Mouse (Mus musculus): ENCODE data around the gene Mfng. TPM values are rescaled to one million over a fixed set of nuclear protein-coding genes. Genes with fewer than 3 reads are reported as not detected.

Gene Mfng
- polyA plus RNA-seq, 1 experiment from 2014 or later = 12.4 TPM

- WGBS = 68% methylated on average over 7 of the region's 7 CpGs
These were observed 61.3 kb downstream of the Mfng start for GRCm38 (mm10) chr15:78711935-78712334.

DNA sequence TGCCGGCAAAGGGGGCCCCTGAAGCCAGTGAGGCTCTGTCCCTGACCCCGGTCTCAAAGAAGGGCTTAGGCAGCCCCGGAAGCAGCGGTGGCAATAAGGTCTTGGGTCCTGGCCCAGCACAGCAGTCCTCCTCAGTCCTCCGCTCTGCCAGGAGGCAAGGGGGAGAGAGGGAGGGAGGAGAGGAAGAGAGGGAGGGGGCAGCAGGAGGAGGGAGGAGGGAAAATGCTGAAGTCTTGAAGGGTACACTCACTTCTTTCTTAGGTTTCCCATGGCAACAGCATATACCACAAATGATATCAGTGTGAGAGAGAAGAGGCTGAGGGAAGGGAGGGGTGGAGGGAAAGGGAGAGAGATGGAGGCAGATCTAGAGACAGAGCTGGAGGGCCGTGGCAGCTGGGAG is 62.6 kb downstream of the Mfng start:
- H3K4me2 ChIP-seq = no peak overlapping the region
- H3K9ac ChIP-seq (ENCODE audit: low read depth, low read length) = no peak overlapping the region
- H3K27me3 ChIP-seq (replicated peaks; ENCODE audit: control insufficient read depth, insufficient read depth, low read length) = peaks cover 61% of the 10 kb centered on the region
- 0 out of 2 replicates have a peak, but pooled peaks cover 5% of the 10 kb centered on the region for H3K4me1 ChIP-seq (replicated peaks; ENCODE audit: control insufficient read depth, insufficient read depth, low read length)
- no peaks in the 10 kb centered on the region for H3K9me3 ChIP-seq (ENCODE audit: control insufficient read depth, low read length)
- no peaks in the 10 kb centered on the region for H3K36me3 ChIP-seq (ENCODE audit: control insufficient read depth, insufficient read depth, low read length)
- DNase-seq (ENCODE audit: low spot score) (no peak), ATAC-seq (replicated peaks; ENCODE audit: low FRiP score) (no peak)
- no peak overlapping the region for H3K4me3 ChIP-seq (ENCODE audit: low read depth, low read length)
- H3K27ac ChIP-seq (ENCODE audit: low read depth, low read length) = no peak overlapping the region
- WGBS = 55% methylated on average over 6 of the region's 6 CpGs

More at GRCm38 (mm10) chr15:78711935-78712334, 61.3 kb downstream of the Mfng start:
- H3K4me3 ChIP-seq (ENCODE audit: low read depth, low read length) = no peak overlapping the region
- DNase-seq (ENCODE audit: low spot score) (no peak), ATAC-seq (replicated peaks; ENCODE audit: low FRiP score) (no peak)
- H3K9me3 ChIP-seq (ENCODE audit: control insufficient read depth, low read length) = no peaks in the 10 kb centered on the region
- peaks cover 74% of the 10 kb centered on the region for H3K27me3 ChIP-seq (replicated peaks; ENCODE audit: control insufficient read depth, insufficient read depth, low read length)
- H3K27ac ChIP-seq (ENCODE audit: low read depth, low read length) = no peak overlapping the region
- 0 out of 2 replicates have a peak, but pooled peaks cover 5% of the 10 kb centered on the region for H3K4me1 ChIP-seq (replicated peaks; ENCODE audit: control insufficient read depth, insufficient read depth, low read length)
- H3K36me3 ChIP-seq (ENCODE audit: control insufficient read depth, insufficient read depth, low read length) = no peaks in the 10 kb centered on the region
- no peak overlapping the region for H3K4me2 ChIP-seq
- H3K9ac ChIP-seq (ENCODE audit: low read depth, low read length) = no peak overlapping the region

DNA sequence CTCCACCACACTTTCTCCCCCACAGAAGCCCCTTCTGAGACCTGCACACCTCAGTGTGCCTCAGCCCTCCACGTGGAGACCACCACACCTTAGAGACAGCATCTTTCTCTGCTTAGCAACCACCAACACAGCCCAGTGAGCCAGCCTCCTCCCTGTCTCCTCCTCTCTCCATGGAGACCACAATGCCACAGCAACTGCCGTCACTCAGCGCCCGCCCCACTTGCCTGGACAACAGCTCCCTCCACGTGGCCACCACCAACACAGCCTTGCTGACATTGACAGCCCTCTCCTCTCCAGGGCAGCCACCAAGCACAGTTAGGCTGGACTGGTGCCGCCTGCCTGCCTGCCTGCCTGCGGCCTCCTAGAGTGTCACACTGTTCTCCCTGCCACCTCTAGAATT is 63.5 kb downstream of the Mfng start:
- Histone ChIP-seq H3K36me3 (ENCODE audit: control insufficient read depth, insufficient read depth, low read length) (no peaks in the 10 kb centered on the region), H3K27me3 (replicated peaks; ENCODE audit: control insufficient read depth, insufficient read depth, low read length) (peaks cover 52% of the 10 kb centered on the region), H3K4me3 (ENCODE audit: low read depth, low read length) (no peak overlapping the region), H3K27ac (ENCODE audit: low read depth, low read length) (no peak overlapping the region), H3K9ac (ENCODE audit: low read depth, low read length) (no peak overlapping the region), H3K4me2 (no peak overlapping the region), H3K4me1 (replicated peaks; ENCODE audit: control insufficient read depth, insufficient read depth, low read length) (0 out of 2 replicates have a peak, but pooled peaks cover 5% of the 10 kb centered on the region), H3K9me3 (ENCODE audit: control insufficient read depth, low read length) (no peaks in the 10 kb centered on the region)
- no peak for ATAC-seq (replicated peaks; ENCODE audit: low FRiP score)
- DNase-seq (ENCODE audit: low spot score) = no peak
- WGBS = 33% methylated on average over 7 of the region's 7 CpGs

GRCm38 (mm10) chr15:78706630-78707029 is 66.6 kb downstream of the Mfng start:
- DNase-seq (ENCODE audit: low spot score) (no peak), ATAC-seq (replicated peaks; ENCODE audit: low FRiP score) (no peak)
- Histone ChIP-seq H3K27ac (ENCODE audit: low read depth, low read length) (no peak overlapping the region), H3K9ac (ENCODE audit: low read depth, low read length) (no peak overlapping the region), H3K4me3 (ENCODE audit: low read depth, low read length) (no peak overlapping the region), H3K27me3 (replicated peaks; ENCODE audit: control insufficient read depth, insufficient read depth, low read length) (peaks cover 21% of the 10 kb centered on the region), H3K36me3 (ENCODE audit: control insufficient read depth, insufficient read depth, low read length) (no peaks in the 10 kb centered on the region), H3K4me1 (replicated peaks; ENCODE audit: control insufficient read depth, insufficient read depth, low read length) (no peaks in the 10 kb centered on the region), H3K4me2 (no peak overlapping the region), H3K9me3 (ENCODE audit: control insufficient read depth, low read length) (no peaks in the 10 kb centered on the region)
- WGBS = 47% methylated on average over 3 of the region's 3 CpGs

Other genes starting within 250 kb of the Mfng start
- gene C1qtnf6, start 242.1 kb downstream of the Mfng start, polyA plus RNA-seq (2014; fragmentation: Nextera tagmentation; extraction: Ambion mirVana) = 11.4 and 14.0 TPM in 2 replicates
- not detected in 2 replicates for gene Sstr3, start 228.8 kb downstream of the Mfng start, polyA plus RNA-seq (2014; fragmentation: Nextera tagmentation; extraction: Ambion mirVana)
- 124 and 126 TPM in 2 replicates for gene Rac2, start 200.7 kb downstream of the Mfng start, polyA plus RNA-seq (2014; fragmentation: Nextera tagmentation; extraction: Ambion mirVana)
- 7.8 and 9.5 TPM in 2 replicates for gene Cyth4, start 176.4 kb downstream of the Mfng start, polyA plus RNA-seq (2014; fragmentation: Nextera tagmentation; extraction: Ambion mirVana)
- not detected in 2 replicates for gene Elfn2, start 54.7 kb downstream of the Mfng start, polyA plus RNA-seq (2014; fragmentation: Nextera tagmentation; extraction: Ambion mirVana)
- gene Card10, start 29.6 kb upstream of the Mfng start, polyA plus RNA-seq (2014; fragmentation: Nextera tagmentation; extraction: Ambion mirVana) = 2.3 and 2.7 TPM in 2 replicates
- gene Cdc42ep1, start 69.1 kb upstream of the Mfng start, polyA plus RNA-seq (2014; fragmentation: Nextera tagmentation; extraction: Ambion mirVana) = 21.9 and 23.9 TPM in 2 replicates
- gene Lgals2, start 82.1 kb upstream of the Mfng start, polyA plus RNA-seq (2014; fragmentation: Nextera tagmentation; extraction: Ambion mirVana) = 6.9 and 11.4 TPM in 2 replicates
- 40.8 and 43.0 TPM in 2 replicates for gene Gga1, start 103.7 kb upstream of the Mfng start, polyA plus RNA-seq (2014; fragmentation: Nextera tagmentation; extraction: Ambion mirVana)
- 0.55 and 0.99 TPM in 2 replicates for gene Gm49510, start 126.2 kb upstream of the Mfng start, polyA plus RNA-seq (2014; fragmentation: Nextera tagmentation; extraction: Ambion mirVana)
- gene Sh3bp1, start 126.3 kb upstream of the Mfng start, polyA plus RNA-seq (2014; fragmentation: Nextera tagmentation; extraction: Ambion mirVana) = 69.4 and 70.3 TPM in 2 replicates
- gene Pdxp, start 140.4 kb upstream of the Mfng start, polyA plus RNA-seq (2014; fragmentation: Nextera tagmentation; extraction: Ambion mirVana) = 23.7 and 23.8 TPM in 2 replicates
- 761 and 837 TPM in 2 replicates for gene Lgals1, start 153.2 kb upstream of the Mfng start, polyA plus RNA-seq (2014; fragmentation: Nextera tagmentation; extraction: Ambion mirVana)
- gene Nol12, start 161.5 kb upstream of the Mfng start, polyA plus RNA-seq (2014; fragmentation: Nextera tagmentation; extraction: Ambion mirVana) = 69.6 and 75.3 TPM in 2 replicates
- gene Triobp, start 174.2 kb upstream of the Mfng start, polyA plus RNA-seq (2014; fragmentation: Nextera tagmentation; extraction: Ambion mirVana) = 46.7 and 50.7 TPM in 2 replicates